Mouse (Mus musculus) forebrain, embryonic 10.5 days (tissue): ENCODE measurements around the gene Apopt1. TPM values are rescaled to one million over a fixed set of nuclear protein-coding genes. Genes with fewer than 3 reads are reported as not detected.

Experiments used
- DNase-seq: peaks from one replicate; pipeline ENCODE4 v3.0.0-alpha.2; 2017; ENCODE audit warnings: low spot score; ENCODE audit errors: extremely low spot score
- H3K27ac ChIP-seq: fragments of 300-500 bp; sonication (generic); 2 replicates; pipeline ENCODE4 v1.5.1; 2016; ENCODE audit warnings: mild to moderate bottlenecking
- H3K27me3 ChIP-seq: fragments of 300-500 bp; sonication (generic); 2 replicates; pipeline ENCODE4 v1.6.1; 2016; ENCODE audit warnings: mild to moderate bottlenecking; ENCODE audit not compliant: poor library complexity, severe bottlenecking
- H3K36me3 ChIP-seq: fragments of 300-500 bp; sonication (generic); replicated peaks from 2 replicates; pipeline ENCODE4 v1.6.1; 2016; ENCODE audit warnings: mild to moderate bottlenecking, moderate library complexity
- H3K4me1 ChIP-seq: fragments of 300-500 bp; sonication (generic); 2 replicates; pipeline ENCODE4 v1.6.1; 2016
- H3K4me3 ChIP-seq: fragments of 300-500 bp; sonication (generic); 2 replicates; pipeline ENCODE4 v1.5.1; 2016; ENCODE audit warnings: mild to moderate bottlenecking, moderate library complexity
- H3K9me3 ChIP-seq: fragments of 300-500 bp; sonication (generic); 2 replicates; pipeline ENCODE4 v1.6.1; 2016; ENCODE audit warnings: mild to moderate bottlenecking, moderate library complexity
- WGBS: fragments of 180-500 bp; shearing (Covaris S2); methylation state at CpG from one replicate; pipeline ENCODE4 v1.1.7; 2016; 5-methylcytosine and 5-hydroxymethylcytosine counted together
- polyA plus RNA-seq: library from polyadenylated mRNA; unstranded; fragments of >200 nt; fragmentation: Nextera tagmentation; extraction: Ambion mirVana; gene quantifications from 2 replicates; pipeline ENCODE4 v1.2.1, GENCODE M21; 2016

Gene Apopt1
- polyA plus RNA-seq, 1 experiment from 2014 or later: 57.9 TPM

DNA sequence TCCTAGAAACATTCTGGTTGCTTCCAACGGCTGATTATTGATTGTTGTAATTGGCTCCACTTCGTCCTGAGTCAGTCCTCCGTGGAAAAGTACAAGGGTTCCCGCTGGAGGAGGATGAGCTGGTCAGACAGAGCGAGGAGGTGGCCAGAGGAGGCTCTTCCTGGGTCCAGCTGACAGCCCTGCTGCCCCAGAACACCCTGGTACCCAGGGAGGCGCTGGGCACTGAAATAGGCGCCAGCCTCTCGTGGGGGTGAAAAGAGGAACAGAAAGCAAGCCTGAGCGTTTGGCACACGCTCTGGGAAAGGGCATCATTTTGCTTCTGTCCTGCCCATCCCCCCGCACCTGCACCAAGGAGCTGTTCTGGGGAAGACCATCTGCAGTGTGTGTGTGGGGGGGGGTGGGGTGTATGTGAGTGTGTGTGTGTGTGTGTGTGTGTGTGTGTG is 30.9 kb downstream of the Apopt1 start:
- Histone ChIP-seq H3K4me1 (peaks cover 6% of the 10 kb centered on the region), H3K36me3 (peaks cover 6% of the 10 kb centered on the region; the same call in 1 of the 2 replicates), H3K4me3 (no peak overlapping the region), H3K27ac (no peak overlapping the region), H3K27me3 (no peaks in the 10 kb centered on the region), H3K9me3 (no peaks in the 10 kb centered on the region)
- 90% methylated on average over 11 of the region's 11 CpGs for WGBS
- no peak for DNase-seq

- Histone ChIP-seq H3K36me3 (no peaks in the 10 kb centered on the region), H3K27ac (no peak overlapping the region; the same call in 1 of the 2 replicates), H3K4me3 (no peak overlapping the region), H3K9me3 (no peaks in the 10 kb centered on the region), H3K4me1 (peaks cover 6% of the 10 kb centered on the region), H3K27me3 (no peaks in the 10 kb centered on the region)
- DNase-seq: no peak
- WGBS: 78% methylated on average over 6 of the region's 6 CpGs
Measured at GRCm38 (mm10) chr12:111745274-111745673, 32.2 kb downstream of the Apopt1 start.

DNA sequence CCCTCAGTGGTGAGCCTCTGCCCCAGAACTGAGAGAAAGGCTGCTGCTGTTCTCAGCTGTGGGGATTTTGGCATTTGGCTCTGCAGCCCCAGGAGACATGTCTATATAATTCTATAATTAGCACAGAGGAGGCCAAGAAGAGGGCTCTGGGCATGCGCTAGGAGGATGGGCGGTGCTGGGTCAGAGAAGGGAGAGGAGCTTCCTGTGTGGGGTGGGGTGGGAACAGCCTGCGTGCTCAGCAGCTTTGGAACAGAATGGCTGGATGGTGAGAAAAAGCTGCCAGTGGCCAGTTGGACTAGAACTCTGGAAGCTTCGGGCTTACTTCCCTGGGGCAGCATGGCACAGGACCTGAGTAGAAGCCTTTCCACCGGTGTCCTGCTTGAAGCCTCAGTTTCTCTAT is 33.0 kb downstream of the Apopt1 start:
- peaks cover 6% of the 10 kb centered on the region for H3K4me1 ChIP-seq
- no peaks in the 10 kb centered on the region for H3K27me3 ChIP-seq
- DNase-seq: no peak
- H3K36me3 ChIP-seq: no peaks in the 10 kb centered on the region
- H3K27ac ChIP-seq: peak overlapping the region; percentile 37; the same call in 1 of the 2 replicates
- WGBS: 86% methylated on average over 5 of the region's 5 CpGs
- H3K9me3 ChIP-seq: no peaks in the 10 kb centered on the region
- H3K4me3 ChIP-seq: no peak overlapping the region

GRCm38 (mm10) chr12:111747421-111747820 is 34.4 kb downstream of the Apopt1 start:
- H3K27ac ChIP-seq: no peak overlapping the region
- peaks cover 6% of the 10 kb centered on the region for H3K4me1 ChIP-seq
- no peaks in the 10 kb centered on the region for H3K27me3 ChIP-seq
- no peak overlapping the region for H3K4me3 ChIP-seq
- no peak for DNase-seq
- 86% methylated on average over 7 of the region's 7 CpGs for WGBS
- no peaks in the 10 kb centered on the region for H3K36me3 ChIP-seq
- no peaks in the 10 kb centered on the region for H3K9me3 ChIP-seq

DNA sequence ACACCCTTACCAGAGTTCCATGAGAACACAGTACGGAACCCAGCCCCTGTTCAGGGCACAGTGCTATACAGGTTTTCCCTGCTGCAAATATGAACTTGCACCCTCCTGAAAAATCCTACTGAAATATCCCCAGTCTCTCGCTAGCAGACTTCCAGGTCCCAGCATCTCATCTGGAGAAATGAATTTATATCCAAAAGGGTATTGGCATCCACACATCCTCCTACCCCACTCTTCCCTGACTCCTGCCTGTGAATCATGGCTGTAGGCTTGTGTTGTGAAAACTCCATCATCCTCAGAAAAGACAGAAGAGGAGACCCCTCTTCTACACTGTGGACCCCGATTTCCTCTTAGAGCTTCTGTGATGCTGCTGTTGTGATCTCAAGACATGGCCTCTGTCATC is 37.7 kb downstream of the Apopt1 start:
- WGBS: 96% methylated on average over 3 of the region's 3 CpGs
- no peaks in the 10 kb centered on the region for H3K36me3 ChIP-seq
- no peaks in the 10 kb centered on the region for H3K27me3 ChIP-seq
- H3K27ac ChIP-seq: no peak overlapping the region
- H3K4me1 ChIP-seq: peaks cover 6% of the 10 kb centered on the region
- DNase-seq: no peak
- H3K4me3 ChIP-seq: no peak overlapping the region
- no peaks in the 10 kb centered on the region for H3K9me3 ChIP-seq

GRCm38 (mm10) chr12:111752491-111752890 is 39.4 kb downstream of the Apopt1 start:
- H3K36me3 ChIP-seq: no peaks in the 10 kb centered on the region
- WGBS: 92% methylated on average over 6 of the region's 6 CpGs
- no peaks in the 10 kb centered on the region for H3K9me3 ChIP-seq

DNA sequence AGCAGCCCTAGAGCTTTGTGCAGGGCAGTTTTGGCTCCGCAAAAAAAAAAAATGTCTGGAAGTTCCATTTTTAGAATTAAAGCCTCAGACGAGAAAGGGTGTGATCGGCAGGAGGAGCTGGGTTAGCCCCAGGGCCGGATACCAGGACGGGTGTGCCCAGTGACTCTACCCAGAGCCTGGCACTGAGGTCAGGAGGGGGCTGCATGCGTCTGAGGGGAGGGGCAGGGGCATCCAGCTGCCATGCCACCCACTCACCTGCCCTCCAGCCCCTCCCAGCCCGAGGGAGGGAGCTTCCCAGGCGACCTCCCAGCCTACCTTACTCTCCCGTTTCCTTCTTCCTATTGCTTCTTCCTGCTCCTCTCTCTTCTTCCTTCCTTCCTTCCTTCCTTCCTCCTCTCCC is 40.3 kb downstream of the Apopt1 start:
- Histone ChIP-seq H3K4me3 (no peak overlapping the region), H3K9me3 (no peaks in the 10 kb centered on the region), H3K27me3 (no peaks in the 10 kb centered on the region), H3K27ac (no peak overlapping the region), H3K4me1 (peaks cover 13% of the 10 kb centered on the region), H3K36me3 (no peaks in the 10 kb centered on the region)
- DNase-seq: no peak
- WGBS: 69% methylated on average over 9 of the region's 9 CpGs

More at GRCm38 (mm10) chr12:111752491-111752890, 39.4 kb downstream of the Apopt1 start:
- H3K27me3 ChIP-seq: no peaks in the 10 kb centered on the region
- no peak for DNase-seq
- H3K4me3 ChIP-seq: no peak overlapping the region
- no peak overlapping the region for H3K27ac ChIP-seq
- H3K4me1 ChIP-seq: peaks cover 4% of the 10 kb centered on the region

DNA sequence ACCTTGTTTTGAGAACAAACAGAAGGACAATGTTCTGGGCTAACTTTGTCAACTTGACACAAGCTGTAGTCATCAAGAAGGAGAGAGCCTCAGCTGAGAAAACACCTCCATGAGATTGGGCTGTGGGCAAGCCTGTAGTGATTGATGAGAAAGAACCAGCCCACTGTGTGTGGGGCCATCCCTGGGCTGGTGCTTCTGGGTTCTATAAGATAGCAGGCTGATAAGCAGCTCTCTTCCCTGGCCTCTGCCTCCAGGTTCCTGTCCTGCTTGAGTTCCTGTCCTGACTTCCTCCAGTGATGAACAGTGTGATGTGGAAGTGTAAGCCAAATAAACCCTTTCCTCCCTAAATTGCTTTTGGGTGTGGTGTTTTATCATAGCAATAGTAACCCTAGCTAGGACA is 41.6 kb downstream of the Apopt1 start:
- H3K27ac ChIP-seq: no peak overlapping the region
- no peaks in the 10 kb centered on the region for H3K9me3 ChIP-seq
- H3K36me3 ChIP-seq: no peaks in the 10 kb centered on the region
- no peaks in the 10 kb centered on the region for H3K27me3 ChIP-seq
- no peak for DNase-seq
- H3K4me3 ChIP-seq: no peak overlapping the region
- H3K4me1 ChIP-seq: peaks cover 27% of the 10 kb centered on the region

- 62% methylated on average over 2 of the region's 2 CpGs for WGBS
- peaks cover 32% of the 10 kb centered on the region for H3K4me1 ChIP-seq
- no peaks in the 10 kb centered on the region for H3K36me3 ChIP-seq
- H3K27ac ChIP-seq: no peak overlapping the region
- no peaks in the 10 kb centered on the region for H3K27me3 ChIP-seq
- no peak overlapping the region for H3K4me3 ChIP-seq
- DNase-seq: no peak
- H3K9me3 ChIP-seq: no peaks in the 10 kb centered on the region
Measured at GRCm38 (mm10) chr12:111755231-111755630, 42.2 kb downstream of the Apopt1 start.

- 73% methylated on average over 4 of the region's 4 CpGs for WGBS
- no peak for DNase-seq
- Histone ChIP-seq H3K27me3 (no peaks in the 10 kb centered on the region), H3K4me3 (no peak overlapping the region), H3K36me3 (no peaks in the 10 kb centered on the region), H3K4me1 (peaks cover 41% of the 10 kb centered on the region), H3K9me3 (no peaks in the 10 kb centered on the region), H3K27ac (no peak overlapping the region)
Measured at GRCm38 (mm10) chr12:111756082-111756697, 43.1 kb downstream of the Apopt1 start.

GRCm38 (mm10) chr12:111756698-111757082 is 43.6 kb downstream of the Apopt1 start:
- Histone ChIP-seq H3K4me1 (peaks cover 46% of the 10 kb centered on the region), H3K4me3 (no peak overlapping the region)
- 47% methylated on average over 5 of the region's 5 CpGs for WGBS

DNA sequence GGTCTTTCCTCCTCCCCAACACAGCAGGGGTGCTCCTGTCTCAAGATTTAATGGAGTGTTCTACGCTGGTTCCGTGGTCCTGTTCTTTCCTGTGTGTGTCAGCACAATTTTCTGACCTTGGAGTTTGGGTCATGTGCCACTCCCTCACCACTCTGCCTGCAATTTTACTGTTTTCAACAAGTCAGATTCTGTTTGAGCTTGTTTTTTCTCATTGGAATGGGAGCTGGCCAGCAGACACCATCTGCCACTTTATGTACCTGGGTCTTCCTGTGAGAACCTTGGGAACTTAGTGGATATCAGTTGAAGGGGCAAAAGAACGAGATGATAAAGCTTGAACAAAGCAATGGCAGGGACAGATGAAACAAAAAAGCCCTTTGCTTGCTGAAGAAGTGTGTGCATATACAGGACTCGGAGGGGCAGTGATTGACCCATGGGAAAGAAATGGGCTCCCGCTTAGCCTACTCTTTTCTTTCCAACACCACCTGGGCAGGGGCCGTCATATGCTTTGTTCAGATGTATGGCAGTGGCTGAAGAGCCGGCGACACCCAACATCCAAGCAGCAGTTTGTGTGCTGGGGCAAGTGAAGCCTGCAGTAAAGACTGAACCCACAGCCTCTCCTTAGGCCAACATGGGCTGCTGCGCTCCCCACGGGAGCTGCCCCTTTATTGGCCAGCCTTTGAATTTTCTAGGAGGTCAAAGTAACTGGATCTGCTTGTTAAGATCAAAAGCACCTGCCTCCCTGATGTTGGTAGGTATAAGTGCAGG is 44.7 kb downstream of the Apopt1 start:
- peaks cover 52% of the 10 kb centered on the region for H3K4me1 ChIP-seq
- no peak for DNase-seq
- H3K27ac ChIP-seq: peak overlapping the region; percentile 96
- H3K9me3 ChIP-seq: no peaks in the 10 kb centered on the region
- H3K4me3 ChIP-seq: peak overlapping the region; percentile 96
- WGBS: 58% methylated on average over 10 of the region's 10 CpGs
- H3K36me3 ChIP-seq: peaks cover 10% of the 10 kb centered on the region
- H3K27me3 ChIP-seq: no peaks in the 10 kb centered on the region

More at GRCm38 (mm10) chr12:111756698-111757082, 43.6 kb downstream of the Apopt1 start:
- no peak for DNase-seq
- H3K27me3 ChIP-seq: no peaks in the 10 kb centered on the region
- H3K9me3 ChIP-seq: no peaks in the 10 kb centered on the region
- H3K27ac ChIP-seq: no peak overlapping the region
- no peaks in the 10 kb centered on the region; the same call in 1 of the 2 replicates for H3K36me3 ChIP-seq
